Mouse (Mus musculus): ENCODE measurements around the gene Iqcf1. TPM values are rescaled to one million over a fixed set of nuclear protein-coding genes. Genes with fewer than 3 reads are reported as not detected.
A peak's percentile ranks its signal among the peaks of the same experiment; 100 is the strongest.
"Not testable (repeated sequence)": the region's sequence is repeated elsewhere in the genome, so short reads cannot be mapped to it uniquely, and the experiment has no call there.

Iqcf1 gene
- total RNA-seq, 2 experiments from 2014 or later: not detected

- no peak for DNase-seq (ENCODE audit: low spot score in 2 of 2)
These were observed 18.1 kb upstream of the Iqcf1 start for GRCm38 (mm10) chr9:106481676-106482075.

- no peak for DNase-seq (ENCODE audit: low spot score in 2 of 2)
These were observed 17.1 kb upstream of the Iqcf1 start for GRCm38 (mm10) chr9:106482578-106483115.

GRCm38 (mm10) chr9:106483136-106483535, 16.6 kb upstream of the Iqcf1 start:
- DNase-seq (ENCODE audit: low spot score in 2 of 2): no peak

GRCm38 (mm10) chr9:106483606-106484005, 16.2 kb upstream of the Iqcf1 start:
- DNase-seq (ENCODE audit: low spot score in 2 of 2): no peak

GRCm38 (mm10) chr9:106485076-106485475, 14.7 kb upstream of the Iqcf1 start:
- no peak for DNase-seq (ENCODE audit: low spot score in 2 of 2)

- DNase-seq (ENCODE audit: low spot score in 2 of 2): not testable (repeated sequence)
These were observed 12.2 kb upstream of the Iqcf1 start for GRCm38 (mm10) chr9:106487602-106488001.

- no peak for DNase-seq (ENCODE audit: low spot score in 2 of 2)
These were observed 2.1 kb downstream of the Iqcf1 start for GRCm38 (mm10) chr9:106501846-106502245.

- DNase-seq (ENCODE audit: low spot score in 2 of 2): no peak
These were observed 4.5 kb downstream of the Iqcf1 start for GRCm38 (mm10) chr9:106504246-106504645.

- DNase-seq (ENCODE audit: low spot score in 2 of 2): peak; percentile 47 to 77
These were observed 9.6 kb downstream of the Iqcf1 start for GRCm38 (mm10) chr9:106509356-106509755.

- DNase-seq (ENCODE audit: low spot score in 2 of 2): peak; percentile 14 to 30
These were observed 13.1 kb downstream of the Iqcf1 start for GRCm38 (mm10) chr9:106512729-106513450.

- no peak for DNase-seq (ENCODE audit: low spot score in 2 of 2)
These were observed 13.8 kb downstream of the Iqcf1 start for GRCm38 (mm10) chr9:106513566-106513965.

- DNase-seq (ENCODE audit: low spot score in 2 of 2): no peak
These were observed 14.5 kb downstream of the Iqcf1 start, which contains the start of gene Iqcf5 for GRCm38 (mm10) chr9:106514273-106514672. Iqcf5 (plus strand) TSS chr9:106514573.

- DNase-seq (ENCODE audit: low spot score in 2 of 2): no peak
These were observed 19.7 kb downstream of the Iqcf1 start for GRCm38 (mm10) chr9:106519433-106519832.

GRCm38 (mm10) chr9:106519909-106520308, 20.1 kb downstream of the Iqcf1 start:
- DNase-seq (ENCODE audit: low spot score in 2 of 2): no peak

GRCm38 (mm10) chr9:106531833-106532232, 32.1 kb downstream of the Iqcf1 start:
- peak; percentile 18 to 58 for DNase-seq (ENCODE audit: low spot score in 2 of 2)

GRCm38 (mm10) chr9:106534296-106534695, 34.5 kb downstream of the Iqcf1 start:
- no peak for DNase-seq (ENCODE audit: low spot score in 2 of 2)

- DNase-seq (ENCODE audit: low spot score in 2 of 2): peak; percentile 1 to 37
These were observed 35.2 kb downstream of the Iqcf1 start for GRCm38 (mm10) chr9:106534975-106535374.

Other genes with a start within 250 kb of the Iqcf1 start
- gene Poc1a, start 218.9 kb upstream of the Iqcf1 start, total RNA-seq (2021): 10 to 100 TPM; 12.5 to 15.4 TPM
- 10 to 100 TPM; 93.0 to 94.6 TPM for gene Dusp7, start 131.3 kb upstream of the Iqcf1 start, total RNA-seq (2021)
- gene Rpl29, start 70.5 kb upstream of the Iqcf1 start, total RNA-seq (2021): 100 to 1,000 TPM; 274 to 289 TPM
- gene Acy1, start 61.6 kb upstream of the Iqcf1 start, total RNA-seq (2021): 10 to 100 TPM; 14.3 to 16.8 TPM
- gene Abhd14b, start 52.5 kb upstream of the Iqcf1 start, total RNA-seq (2021): 10 to 100 TPM; 11.6 to 12.2 TPM
- 10 to 100 TPM; 32.1 to 34.9 TPM for gene Abhd14a, start 52.3 kb upstream of the Iqcf1 start, total RNA-seq (2021)
- gene Pcbp4, start 46.7 kb upstream of the Iqcf1 start, total RNA-seq (2021): 100 to 1,000 TPM; 186 to 198 TPM
- 10 to 100 TPM; 12.4 to 12.7 TPM for gene Gpr62, start 34.0 kb upstream of the Iqcf1 start, total RNA-seq (2021)
- 10 to 100 TPM; 28.5 to 29.2 TPM for gene Rrp9, start 24.0 kb upstream of the Iqcf1 start, total RNA-seq (2021)
- 1 to 10 TPM; 3.8 to 5.0 TPM for gene Parp3, start 23.0 kb upstream of the Iqcf1 start, total RNA-seq (2021)
- gene Iqcf5, start 14.6 kb downstream of the Iqcf1 start, total RNA-seq (2021): not detected
- gene Iqcf3, start 61.7 kb downstream of the Iqcf1 start, total RNA-seq (2021): not detected
- gene Iqcf4, start 71.0 kb downstream of the Iqcf1 start, total RNA-seq (2021): not detected
- gene Iqcf6, start 126.6 kb downstream of the Iqcf1 start, total RNA-seq (2021): not detected
- gene Grm2, start 156.1 kb downstream of the Iqcf1 start, total RNA-seq (2021): 10 to 100 TPM; 66.1 to 71.2 TPM
- 10 to 100 TPM; 91.9 to 97.1 TPM for gene Tex264, start 186.0 kb downstream of the Iqcf1 start, total RNA-seq (2021)